Mouse (Mus musculus) G1E (cell line): ENCODE results near the gene Fgfr2.

Source experiments
- CTCF ChIP-seq: IDR thresholded peaks from 2 replicates; pipeline ENCODE4 v1.5.1; 2012; ENCODE audit warnings: low read depth, low read length, inconsistent platforms, mixed read lengths
- GATA2 ChIP-seq: IDR thresholded peaks from 2 replicates; pipeline ENCODE4 v1.6.1; 2012; ENCODE audit warnings: low read depth, low read length, inconsistent platforms, borderline replicate concordance
- POLR2AphosphoS5 ChIP-seq: IDR thresholded peaks from 2 replicates; pipeline ENCODE4 v1.6.1; 2012; ENCODE audit warnings: low read depth, low read length, inconsistent platforms; ENCODE audit not compliant: insufficient replicate concordance

GRCm38 (mm10) chr7:132892806-132893205 lies 230.3 kb downstream of the Fgfr2 start:
- TF ChIP-seq CTCF (no peak), POLR2AphosphoS5 (no peak), GATA2 (no peak)
